Mouse (Mus musculus) neural tube, embryonic 15.5 days (tissue): ENCODE measurements at regions not wholly inside any gene's neighbourhood (a gene's known extent, or its start where the extent isn't known, plus 50 kb on each side); places are given as distances from the start of the nearest gene placed in this dataset.

Experiments
- ATAC-seq: fragments of 200-750 bp; cut with Nextera tagmentation; 2 replicates; pipeline ENCODE4 v1.8.0; 2017; ENCODE audit warnings: mild to moderate bottlenecking, moderate TSS enrichment, moderate library complexity; ENCODE audit not compliant: low FRiP score
- H3K27ac ChIP-seq: fragments of 300-500 bp; sonication (generic); replicated peaks from 2 replicates; pipeline ENCODE4 v1.5.1; 2015; ENCODE audit warnings: mild to moderate bottlenecking, inconsistent platforms
- H3K27me3 ChIP-seq: fragments of 300-500 bp; sonication (generic); replicated peaks from 2 replicates; pipeline ENCODE4 v1.6.1; 2015; ENCODE audit warnings: inconsistent platforms
- H3K36me3 ChIP-seq: fragments of 300-500 bp; sonication (generic); 2 replicates; pipeline ENCODE4 v1.6.1; 2015; ENCODE audit warnings: inconsistent platforms
- H3K4me1 ChIP-seq: fragments of 300-500 bp; sonication (generic); 2 replicates; pipeline ENCODE4 v1.6.1; 2015; ENCODE audit warnings: inconsistent platforms
- H3K4me2 ChIP-seq: fragments of 300-500 bp; sonication (generic); 2 replicates; pipeline ENCODE4 v1.6.1; 2015; ENCODE audit warnings: inconsistent platforms, mild to moderate bottlenecking, moderate library complexity
- H3K4me3 ChIP-seq: fragments of 300-500 bp; sonication (generic); replicated peaks from 2 replicates; pipeline ENCODE4 v1.5.1; 2015; ENCODE audit warnings: mild to moderate bottlenecking, inconsistent platforms
- H3K9ac ChIP-seq: fragments of 300-500 bp; sonication (generic); replicated peaks from 2 replicates; pipeline ENCODE4 v1.6.1; 2015; ENCODE audit warnings: mild to moderate bottlenecking, inconsistent platforms
- H3K9me3 ChIP-seq: fragments of 300-500 bp; sonication (generic); replicated peaks from 2 replicates; pipeline ENCODE4 v1.6.1; 2016; ENCODE audit warnings: inconsistent platforms
- WGBS: fragments of 180-500 bp; shearing (Covaris S2); methylation state at CpG from one replicate; pipeline ENCODE4 v1.1.7; 2015; ENCODE audit warnings: mixed read lengths; 5-methylcytosine and 5-hydroxymethylcytosine counted together

DNA sequence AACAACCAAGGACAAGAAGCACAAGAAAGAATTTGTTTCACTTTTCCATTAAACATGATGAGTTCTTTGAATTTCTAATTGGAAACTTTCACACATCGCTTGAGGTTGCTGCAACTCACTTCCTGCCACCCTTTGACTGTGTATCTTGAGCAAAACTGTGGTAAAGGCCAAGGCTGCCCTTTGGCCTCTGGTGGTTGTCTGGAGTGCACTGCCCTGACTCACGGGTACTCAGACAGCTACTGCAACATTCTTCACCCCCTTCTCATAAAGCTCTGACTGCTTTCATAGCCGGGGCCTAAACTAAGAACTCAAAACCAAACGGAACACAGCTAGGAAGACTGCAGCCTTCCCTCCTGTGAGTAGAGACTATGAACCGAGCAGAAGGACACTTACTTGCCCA is 93.5 kb downstream of the Tomm20 start:
- no peak overlapping the region for H3K4me3 ChIP-seq
- H3K4me2 ChIP-seq = no peak overlapping the region
- ATAC-seq = no peak
- peaks cover 7% of the 10 kb centered on the region for H3K4me1 ChIP-seq
- no peaks in the 10 kb centered on the region for H3K36me3 ChIP-seq
- H3K9me3 ChIP-seq = no peaks in the 10 kb centered on the region
- H3K27me3 ChIP-seq = no peaks in the 10 kb centered on the region
- 76% methylated on average over 5 of the region's 5 CpGs for WGBS
- no peak overlapping the region for H3K9ac ChIP-seq
- no peak overlapping the region for H3K27ac ChIP-seq

GRCm38 (mm10) chr8:126851780-126852179 is 93.9 kb downstream of the Tomm20 start:
- Histone ChIP-seq H3K4me3 (no peak overlapping the region), H3K9ac (no peak overlapping the region), H3K4me2 (no peak overlapping the region), H3K36me3 (no peaks in the 10 kb centered on the region), H3K9me3 (no peaks in the 10 kb centered on the region), H3K27ac (no peak overlapping the region), H3K27me3 (no peaks in the 10 kb centered on the region), H3K4me1 (peaks cover 7% of the 10 kb centered on the region)
- no peak for ATAC-seq
- 94% methylated on average over 3 of the region's 3 CpGs for WGBS

DNA sequence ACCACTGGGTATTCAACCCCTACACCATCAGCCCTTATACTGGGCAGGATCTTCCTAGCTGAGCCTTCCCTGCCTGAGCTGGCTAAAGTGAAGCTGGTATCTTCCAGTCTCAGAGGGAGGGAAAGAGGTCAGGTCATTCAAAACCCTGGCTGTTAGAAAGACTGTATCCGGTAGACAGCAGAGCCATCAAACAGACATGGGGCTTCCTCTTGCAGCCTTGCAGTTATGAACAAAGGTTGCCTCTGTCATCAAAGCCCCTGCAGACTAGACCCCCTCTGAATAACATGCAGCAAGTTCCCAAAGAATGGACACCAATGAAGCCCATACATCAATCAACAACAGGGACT is 95.5 kb downstream of the Tomm20 start:
- H3K27me3 ChIP-seq = no peaks in the 10 kb centered on the region
- H3K9me3 ChIP-seq = no peaks in the 10 kb centered on the region
- H3K4me3 ChIP-seq = no peak overlapping the region
- ATAC-seq = no peak
- H3K9ac ChIP-seq = no peak overlapping the region
- no peaks in the 10 kb centered on the region for H3K36me3 ChIP-seq
- no peak overlapping the region for H3K4me2 ChIP-seq
- H3K27ac ChIP-seq = peak overlapping the region; percentile 42
- peaks cover 7% of the 10 kb centered on the region for H3K4me1 ChIP-seq
- 61% methylated on average over 1 of the region's 1 CpGs for WGBS

DNA sequence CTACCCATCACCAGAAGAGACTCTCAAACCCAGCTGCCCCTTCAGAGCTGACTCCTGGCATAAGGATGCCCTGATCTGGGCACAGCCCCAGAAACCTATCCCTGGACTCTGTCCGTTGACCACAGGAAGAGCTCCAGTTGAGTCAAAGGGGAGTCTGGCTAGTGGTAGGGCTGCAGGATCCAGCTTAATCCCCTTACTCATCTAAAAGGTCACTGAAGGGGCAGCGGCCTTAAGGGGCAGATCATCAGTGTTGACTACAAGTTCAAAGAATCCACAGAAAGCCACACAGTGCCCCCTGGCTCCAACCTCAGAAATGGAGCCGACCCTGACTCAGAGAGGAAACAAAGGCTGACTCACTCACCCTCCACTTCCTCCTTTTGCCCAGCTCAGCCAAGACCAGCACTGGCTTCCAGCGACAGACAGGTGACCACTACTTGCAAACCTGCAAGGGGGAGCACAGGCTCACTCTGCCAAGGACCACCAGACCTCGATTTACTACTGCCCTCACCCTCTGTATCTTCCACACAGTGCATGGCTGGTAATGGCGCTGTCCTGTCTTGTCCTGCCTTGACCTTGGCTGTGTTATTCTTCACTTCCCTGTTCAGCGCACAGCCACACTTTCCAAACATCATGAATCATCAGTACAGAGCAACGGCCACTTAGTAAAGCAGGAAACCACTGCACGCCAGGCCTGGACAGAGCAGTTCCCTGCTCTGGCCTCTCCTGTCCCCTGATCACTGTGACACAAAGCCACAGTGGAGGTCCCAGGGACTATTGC is 96.0 kb downstream of the Tomm20 start:
- H3K9me3 ChIP-seq = no peaks in the 10 kb centered on the region
- peak overlapping the region; percentile 42 for H3K27ac ChIP-seq
- 72% methylated on average over 9 of the region's 9 CpGs for WGBS
- no peak for ATAC-seq
- H3K27me3 ChIP-seq = no peaks in the 10 kb centered on the region
- no peak overlapping the region for H3K4me3 ChIP-seq
- no peaks in the 10 kb centered on the region for H3K36me3 ChIP-seq
- no peak overlapping the region for H3K4me2 ChIP-seq
- no peak overlapping the region for H3K9ac ChIP-seq
- peaks cover 5% of the 10 kb centered on the region for H3K4me1 ChIP-seq

GRCm38 (mm10) chr8:126848369-126849105 is 97.1 kb downstream of the Tomm20 start:
- WGBS = 82% methylated on average over 13 of the region's 13 CpGs
- Histone ChIP-seq H3K4me2 (no peak overlapping the region), H3K4me1 (no peaks in the 10 kb centered on the region), H3K27ac (no peak overlapping the region), H3K9me3 (no peaks in the 10 kb centered on the region), H3K4me3 (no peak overlapping the region), H3K9ac (no peak overlapping the region), H3K36me3 (no peaks in the 10 kb centered on the region), H3K27me3 (no peaks in the 10 kb centered on the region)
- no peak for ATAC-seq

DNA sequence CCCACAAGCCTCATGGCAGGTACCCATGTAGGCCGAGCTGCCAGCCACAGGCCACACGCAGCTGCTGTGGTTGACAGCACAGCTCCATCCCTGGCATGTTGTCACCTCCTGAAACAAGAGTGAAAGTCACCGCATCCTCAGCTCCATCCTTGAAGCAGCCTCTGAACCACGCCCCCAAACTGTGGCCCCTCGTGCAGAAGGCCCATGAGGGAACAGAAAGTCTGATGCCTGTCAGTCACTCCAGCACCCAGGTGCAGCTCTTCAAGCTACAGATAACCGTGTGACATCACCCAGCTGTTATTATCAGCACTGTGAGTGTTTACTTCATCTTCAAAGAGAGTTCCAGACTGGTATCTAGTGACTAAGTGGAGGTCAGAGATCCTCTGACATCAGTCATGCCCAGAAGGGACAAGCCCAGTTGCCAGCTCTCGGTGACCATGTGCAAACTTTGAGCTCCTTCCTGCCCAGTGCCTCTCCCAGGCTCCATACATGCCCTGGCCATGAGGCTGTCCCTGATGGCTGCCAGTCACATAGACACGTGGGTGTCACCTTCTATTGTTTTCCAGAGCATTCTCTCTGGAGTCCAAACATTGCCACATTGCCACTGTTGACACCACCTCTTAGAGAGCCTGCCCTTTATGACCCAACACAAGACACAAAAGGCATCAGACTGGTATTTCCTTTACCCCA is 97.8 kb downstream of the Tomm20 start:
- H3K9me3 ChIP-seq = no peaks in the 10 kb centered on the region
- WGBS = 78% methylated on average over 8 of the region's 8 CpGs

GRCm38 (mm10) chr8:126846188-126846565 is 99.5 kb downstream of the Tomm20 start:
- H3K9me3 ChIP-seq = no peaks in the 10 kb centered on the region
- H3K9ac ChIP-seq = no peak overlapping the region
- H3K4me2 ChIP-seq = no peak overlapping the region
- H3K4me1 ChIP-seq = no peaks in the 10 kb centered on the region
- ATAC-seq = no peak
- no peaks in the 10 kb centered on the region for H3K36me3 ChIP-seq
- 72% methylated on average over 3 of the region's 3 CpGs for WGBS
- no peak overlapping the region for H3K27ac ChIP-seq
- H3K27me3 ChIP-seq = no peaks in the 10 kb centered on the region
- H3K4me3 ChIP-seq = no peak overlapping the region

More for the DNA sequence above, 97.8 kb downstream of the Tomm20 start:
- no peak for ATAC-seq
- Histone ChIP-seq H3K9ac (no peak overlapping the region), H3K4me1 (no peaks in the 10 kb centered on the region), H3K27me3 (no peaks in the 10 kb centered on the region), H3K36me3 (no peaks in the 10 kb centered on the region), H3K27ac (no peak overlapping the region), H3K4me3 (no peak overlapping the region), H3K4me2 (no peak overlapping the region)

- Histone ChIP-seq H3K4me1 (no peaks in the 10 kb centered on the region), H3K9me3 (no peaks in the 10 kb centered on the region), H3K9ac (no peak overlapping the region), H3K27me3 (no peaks in the 10 kb centered on the region), H3K4me2 (no peak overlapping the region), H3K36me3 (no peaks in the 10 kb centered on the region), H3K4me3 (no peak overlapping the region), H3K27ac (no peak overlapping the region)
- 91% methylated on average over 14 of the region's 14 CpGs for WGBS
- no peak for ATAC-seq
Observed at GRCm38 (mm10) chr8:126845530-126846187, 100.0 kb downstream of the Tomm20 start.

DNA sequence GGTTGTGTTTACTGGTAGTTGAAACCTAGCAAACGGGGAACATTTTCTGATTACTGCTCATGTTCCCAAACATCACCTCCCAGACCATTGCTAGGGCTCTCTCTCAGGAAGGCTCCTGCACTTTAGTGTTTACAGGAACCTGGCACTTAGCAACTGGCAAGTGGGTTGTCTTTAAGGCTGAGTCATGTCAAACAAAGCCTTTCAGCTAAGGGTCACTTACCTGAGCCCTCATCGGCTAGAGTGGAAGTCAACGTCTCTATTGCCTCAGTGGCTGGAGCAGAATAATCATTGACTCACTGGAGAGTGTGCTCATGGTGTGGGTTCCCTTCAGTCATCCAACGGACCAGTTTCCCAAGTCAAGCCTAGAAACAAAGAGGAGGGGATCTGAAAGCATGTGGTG is 101.0 kb downstream of the Tomm20 start:
- no peak overlapping the region for H3K4me2 ChIP-seq
- H3K9me3 ChIP-seq = no peaks in the 10 kb centered on the region
- H3K4me1 ChIP-seq = peaks cover 5% of the 10 kb centered on the region
- WGBS = 88% methylated on average over 4 of the region's 4 CpGs
- H3K4me3 ChIP-seq = no peak overlapping the region
- ATAC-seq = no peak
- H3K27ac ChIP-seq = no peak overlapping the region
- no peak overlapping the region for H3K9ac ChIP-seq
- H3K36me3 ChIP-seq = no peaks in the 10 kb centered on the region
- no peaks in the 10 kb centered on the region for H3K27me3 ChIP-seq

- Histone ChIP-seq H3K9me3 (no peaks in the 10 kb centered on the region), H3K4me2 (no peak overlapping the region), H3K27ac (no peak overlapping the region), H3K4me3 (no peak overlapping the region), H3K9ac (no peak overlapping the region), H3K4me1 (peaks cover 31% of the 10 kb centered on the region), H3K36me3 (no peaks in the 10 kb centered on the region), H3K27me3 (no peaks in the 10 kb centered on the region)
- WGBS = 54% methylated on average over 7 of the region's 7 CpGs
- no peak for ATAC-seq
Observed at GRCm38 (mm10) chr8:126841187-126841586, 104.5 kb downstream of the Tomm20 start.

GRCm38 (mm10) chr8:126839712-126840355 is 105.8 kb downstream of the Tomm20 start:
- no peak overlapping the region for H3K4me3 ChIP-seq
- peak overlapping the region; percentile 42 for H3K4me2 ChIP-seq
- peak overlapping the region; percentile 86 for H3K27ac ChIP-seq
- 0 out of 2 replicates have a peak overlapping the region, but pooled peaks have one; percentile 18 for H3K9ac ChIP-seq
- peaks cover 31% of the 10 kb centered on the region for H3K4me1 ChIP-seq
- WGBS = 10% methylated on average over 5 of the region's 5 CpGs
- H3K9me3 ChIP-seq = no peaks in the 10 kb centered on the region
- H3K36me3 ChIP-seq = no peaks in the 10 kb centered on the region
- no peaks in the 10 kb centered on the region for H3K27me3 ChIP-seq
- peak; percentile 87 for ATAC-seq
